In genomic region chr15:89126622-89127021, GRCm38 (mm10) we compare ENCODE assay signal across 19 mouse cellular contexts.
"Had no signal": no experiment of that assay in that cellular context is flagged by ENCODE, and none has a peak within 500 bp of the region (broad histone marks: within the 10 kb centered on the region; RNA-seq: fewer than 3 reads in every experiment).

No protein-coding gene starts in this region.

- H3K27ac ChIP-seq: left cerebral cortex, adult 2 months; liver, embryonic 12.5 days; liver, embryonic 15.5 days; lung, embryonic 15.5 days; midbrain, embryonic 15.5 days; neural tube, embryonic 12.5 days; neural tube, embryonic 15.5 days; stomach, postnatal 0 days had no signal

- H3K36me3 ChIP-seq: midbrain, embryonic 15.5 days had no signal

- H3K9ac ChIP-seq: liver, embryonic 15.5 days; lung, embryonic 15.5 days; midbrain, embryonic 15.5 days; neural tube, embryonic 15.5 days had no signal

- H3K27me3 ChIP-seq: lung, embryonic 15.5 days; midbrain, embryonic 15.5 days; neural tube, embryonic 12.5 days; neural tube, embryonic 15.5 days had no signal

- H3K4me3 ChIP-seq: left cerebral cortex, adult 2 months; liver, embryonic 15.5 days; lung, embryonic 15.5 days; megakaryocyte, embryonic 14.5 days; midbrain, embryonic 15.5 days; neural tube, embryonic 12.5 days; neural tube, embryonic 15.5 days had no signal

- DNase-seq: layer of hippocampus, postnatal 36 days; lung, adult 18-20 months; lung, postnatal 10 days; lung, postnatal 36 days; right cerebral cortex, adult 18-20 months; right cerebral cortex, postnatal 14 days; right cerebral cortex, postnatal 4 days; thymus, adult 2 months; thymus, postnatal 14 days; thymus, postnatal 4 days had no signal
